Mouse (Mus musculus) macrophage (primary cell): ENCODE data around the gene Pipox. TPM values are rescaled to one million over a fixed set of nuclear protein-coding genes. Genes with fewer than 3 reads are reported as not detected.

Source experiments
- H3K27ac ChIP-seq: fragments of 350-480 bp; formaldehyde crosslinking; 2 replicates; pipeline ENCODE4 v1.9.0; 2021
- H3K36me3 ChIP-seq: fragments of 350-480 bp; formaldehyde crosslinking; 2 replicates; pipeline ENCODE4 v1.9.0; 2021; ENCODE audit errors: inconsistent target
- H3K4me3 ChIP-seq: fragments of 350-480 bp; formaldehyde crosslinking; 2 replicates; pipeline ENCODE4 v1.9.0; 2021; ENCODE audit errors: inconsistent target
- H3K79me2 ChIP-seq: fragments of 350-480 bp; formaldehyde crosslinking; 2 replicates; pipeline ENCODE4 v1.9.0; 2021; ENCODE audit errors: inconsistent target
- WGBS: methylation state at CpG from one replicate; pipeline ENCODE4 v1.1.7; 2026; ENCODE audit warnings: inconsistent platforms; ENCODE audit not compliant: missing documents; 5-methylcytosine and 5-hydroxymethylcytosine counted together
- polyA plus RNA-seq: library from polyadenylated mRNA; stranded (reverse); fragments of 250-400 nt; gene quantifications from 3 replicates; pipeline ENCODE4 v1.2.4, GENCODE M21; 2018; ENCODE audit warnings: inconsistent platforms

The Pipox gene
- polyA plus RNA-seq, 1 experiment from 2014 or later, result not detected

GRCm38 (mm10) chr11:77832541-77832940, 61.4 kb downstream of the Pipox start:
- no peak overlapping the region for H3K27ac ChIP-seq
- 100% methylated on average over 4 of the region's 4 CpGs for WGBS
- no peak overlapping the region for H3K4me3 ChIP-seq
- no peaks in the 10 kb centered on the region for H3K79me2 ChIP-seq
- H3K36me3 ChIP-seq, result peaks cover 98% of the 10 kb centered on the region

- Histone ChIP-seq H3K36me3 (peaks cover 93% of the 10 kb centered on the region), H3K4me3 (no peak overlapping the region), H3K79me2 (no peaks in the 10 kb centered on the region), H3K27ac (no peak overlapping the region)
- WGBS, result 96% methylated on average over 7 of the region's 7 CpGs
Measured at GRCm38 (mm10) chr11:77830875-77831274, 63.0 kb downstream of the Pipox start.

Other genes starting within 250 kb of the Pipox start
- 22.9 to 25.7 TPM (median 24.8 TPM) in 3 replicates for gene Nufip2, start 207.9 kb downstream of the Pipox start, polyA plus RNA-seq
- gene Cryba1, start 168.8 kb downstream of the Pipox start, polyA plus RNA-seq, result not detected in 3 replicates
- gene Myo18a, start 130.8 kb downstream of the Pipox start, polyA plus RNA-seq, result 37.1 to 91.1 TPM (median 40.6 TPM) in 3 replicates
- gene Gm10277, start 106.3 kb downstream of the Pipox start, polyA plus RNA-seq, result not detected in 3 replicates
- gene Sez6, start 36.7 kb upstream of the Pipox start, polyA plus RNA-seq, result not detected in 3 replicates
- gene Phf12, start 88.7 kb upstream of the Pipox start, polyA plus RNA-seq, result 22.0 to 26.4 TPM (median 26.0 TPM) in 3 replicates
- gene Dhrs13, start 138.2 kb upstream of the Pipox start, polyA plus RNA-seq, result 0.70 to 7.4 TPM (median 1.6 TPM) in 3 replicates
- gene Flot2, start 143.8 kb upstream of the Pipox start, polyA plus RNA-seq, result 38.5 to 68.4 TPM (median 40.1 TPM) in 3 replicates
- gene Eral1, start 186.3 kb upstream of the Pipox start, polyA plus RNA-seq, result 8.4 to 13.2 TPM (median 12.4 TPM) in 3 replicates
- gene Fam222b, start 200.6 kb upstream of the Pipox start, polyA plus RNA-seq, result 10.7 to 14.6 TPM (median 14.0 TPM) in 3 replicates